Mouse (Mus musculus) testis, adult 2 months (tissue): ENCODE data around the gene Pip4k2a.

Source experiments
- CTCF ChIP-seq: fragments of 200-500 bp; IDR thresholded peaks from 2 replicates; pipeline ENCODE4 v1.5.1; 2012; ENCODE audit warnings: low read depth, mild to moderate bottlenecking, inconsistent platforms, low read length, moderate library complexity; ENCODE audit not compliant: control insufficient read depth, insufficient read depth, insufficient replicate concordance
- POLR2A ChIP-seq: fragments of 200-500 bp; IDR thresholded peaks from 2 replicates; pipeline ENCODE4 v1.6.1; 2012; ENCODE audit warnings: low read depth, mild to moderate bottlenecking, inconsistent platforms, low read length, moderate library complexity; ENCODE audit not compliant: control insufficient read depth

DNA sequence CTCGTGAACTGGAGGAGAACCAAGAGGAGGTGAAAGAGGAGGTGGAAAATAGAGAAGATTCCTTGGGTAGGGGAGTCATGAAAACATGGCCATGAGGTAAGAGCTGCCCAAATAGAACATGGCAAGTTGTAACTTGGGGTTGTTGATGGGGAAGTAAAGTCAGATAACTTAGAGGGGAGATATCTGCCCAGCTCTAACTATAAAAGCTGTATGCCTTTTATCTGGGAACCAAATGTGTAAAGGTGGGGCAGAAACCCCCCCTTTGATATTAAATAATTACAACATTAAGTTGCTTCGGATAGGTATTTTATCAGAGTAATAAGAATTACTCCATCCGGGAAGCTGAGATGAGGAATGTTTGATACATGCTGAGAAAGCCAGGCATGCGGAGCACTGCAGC lies 18.9 kb downstream of the Pip4k2a start:
- TF ChIP-seq POLR2A, result no peak
- TF ChIP-seq CTCF, result no peak
